Mouse (Mus musculus) midbrain, embryonic 15.5 days (tissue): ENCODE results near the gene Rpl19. TPM values are rescaled to one million over a fixed set of nuclear protein-coding genes. Genes with fewer than 3 reads are reported as not detected.

Experiments
- ATAC-seq: fragments of 200-750 bp; cut with Nextera tagmentation; replicated peaks from 2 replicates; pipeline ENCODE4 v1.8.0; 2017; ENCODE audit warnings: moderate TSS enrichment
- H3K27ac ChIP-seq: fragments of 300-500 bp; sonication (generic); 2 replicates; pipeline ENCODE4 v1.5.1; 2015; ENCODE audit warnings: mild to moderate bottlenecking, inconsistent platforms
- H3K27me3 ChIP-seq: fragments of 300-500 bp; sonication (generic); replicated peaks from 2 replicates; pipeline ENCODE4 v1.6.1; 2015; ENCODE audit warnings: inconsistent platforms
- H3K36me3 ChIP-seq: fragments of 300-500 bp; sonication (generic); replicated peaks from 2 replicates; pipeline ENCODE4 v1.6.1; 2015; ENCODE audit warnings: inconsistent platforms
- H3K4me1 ChIP-seq: fragments of 300-500 bp; sonication (generic); 2 replicates; pipeline ENCODE4 v1.6.1; 2015; ENCODE audit warnings: inconsistent platforms
- H3K4me2 ChIP-seq: fragments of 300-500 bp; sonication (generic); 2 replicates; pipeline ENCODE4 v1.6.1; 2015; ENCODE audit warnings: inconsistent platforms, mild to moderate bottlenecking, moderate library complexity
- H3K4me3 ChIP-seq: fragments of 300-500 bp; sonication (generic); 2 replicates; pipeline ENCODE4 v1.5.1; 2015; ENCODE audit warnings: mild to moderate bottlenecking, inconsistent platforms
- H3K9ac ChIP-seq: fragments of 300-500 bp; sonication (generic); 2 replicates; pipeline ENCODE4 v1.6.1; 2015; ENCODE audit warnings: mild to moderate bottlenecking, inconsistent platforms
- H3K9me3 ChIP-seq: fragments of 300-500 bp; sonication (generic); 2 replicates; pipeline ENCODE4 v1.6.1; 2016; ENCODE audit warnings: inconsistent platforms
- WGBS: fragments of 180-500 bp; shearing (Covaris S2); methylation state at CpG from one replicate; pipeline ENCODE4 v1.1.7; 2015; ENCODE audit warnings: mixed read lengths; 5-methylcytosine and 5-hydroxymethylcytosine counted together
- polyA plus RNA-seq: library from polyadenylated mRNA; unstranded; fragments of >200 nt; fragmentation: Nextera tagmentation; extraction: Ambion mirVana; gene quantifications from 2 replicates; pipeline ENCODE4 v1.2.1, GENCODE M21; 2015

Gene Rpl19
- polyA plus RNA-seq, 1 experiment from 2014 or later, result 634 TPM

- Histone ChIP-seq H3K27me3 (no peaks in the 10 kb centered on the region), H3K4me3 (no peak overlapping the region), H3K4me1 (peaks cover 26% of the 10 kb centered on the region), H3K4me2 (no peak overlapping the region), H3K36me3 (peaks cover 26% of the 10 kb centered on the region), H3K27ac (no peak overlapping the region), H3K9ac (no peak overlapping the region), H3K9me3 (no peaks in the 10 kb centered on the region)
- 47% methylated on average over 5 of the region's 5 CpGs for WGBS
- ATAC-seq, result no peak
These were observed 4.4 kb downstream of the Rpl19 start for GRCm38 (mm10) chr11:98030701-98031442.

GRCm38 (mm10) chr11:98031443-98031770 is 4.9 kb downstream of the Rpl19 start:
- Histone ChIP-seq H3K27me3 (no peaks in the 10 kb centered on the region), H3K4me2 (no peak overlapping the region), H3K36me3 (peaks cover 26% of the 10 kb centered on the region), H3K27ac (no peak overlapping the region), H3K9me3 (no peaks in the 10 kb centered on the region), H3K4me1 (peaks cover 29% of the 10 kb centered on the region), H3K4me3 (no peak overlapping the region), H3K9ac (no peak overlapping the region)
- 3% methylated on average over 5 of the region's 5 CpGs for WGBS
- ATAC-seq, result no peak

GRCm38 (mm10) chr11:98034061-98034460 is 7.6 kb downstream of the Rpl19 start:
- no peaks in the 10 kb centered on the region for H3K27me3 ChIP-seq
- peaks cover 19% of the 10 kb centered on the region for H3K36me3 ChIP-seq
- H3K4me3 ChIP-seq, result no peak overlapping the region
- ATAC-seq, result no peak
- no peak overlapping the region for H3K9ac ChIP-seq
- 90% methylated on average over 5 of the region's 5 CpGs for WGBS
- peaks cover 19% of the 10 kb centered on the region for H3K4me1 ChIP-seq
- H3K27ac ChIP-seq, result no peak overlapping the region
- H3K4me2 ChIP-seq, result no peak overlapping the region
- no peaks in the 10 kb centered on the region for H3K9me3 ChIP-seq

GRCm38 (mm10) chr11:98034840-98035239 is 8.3 kb downstream of the Rpl19 start:
- no peak overlapping the region for H3K4me2 ChIP-seq
- H3K9ac ChIP-seq, result no peak overlapping the region
- peaks cover 19% of the 10 kb centered on the region for H3K4me1 ChIP-seq
- H3K36me3 ChIP-seq, result peaks cover 11% of the 10 kb centered on the region
- no peak overlapping the region for H3K4me3 ChIP-seq
- 13% methylated on average over 4 of the region's 4 CpGs for WGBS
- H3K9me3 ChIP-seq, result no peaks in the 10 kb centered on the region
- H3K27me3 ChIP-seq, result no peaks in the 10 kb centered on the region
- ATAC-seq, result 0 out of 2 replicates have a peak, but pooled peaks have one; percentile 26
- no peak overlapping the region for H3K27ac ChIP-seq

GRCm38 (mm10) chr11:98035977-98036377 is 9.5 kb downstream of the Rpl19 start:
- under 1% methylated on average over 27 of the region's 27 CpGs for WGBS
- ATAC-seq, result peak; percentile 65
- H3K9ac ChIP-seq, result peak overlapping the region; percentile 44

GRCm38 (mm10) chr11:98037871-98038270 is 11.4 kb downstream of the Rpl19 start:
- ATAC-seq, result no peak
- Histone ChIP-seq H3K36me3 (no peaks in the 10 kb centered on the region), H3K27me3 (no peaks in the 10 kb centered on the region), H3K9me3 (no peaks in the 10 kb centered on the region), H3K4me2 (no peak overlapping the region), H3K9ac (no peak overlapping the region), H3K4me3 (no peak overlapping the region), H3K27ac (no peak overlapping the region), H3K4me1 (peaks cover 19% of the 10 kb centered on the region)
- WGBS, result 56% methylated on average over 14 of the region's 14 CpGs

More at GRCm38 (mm10) chr11:98035977-98036377, 9.5 kb downstream of the Rpl19 start:
- no peaks in the 10 kb centered on the region for H3K27me3 ChIP-seq
- H3K4me2 ChIP-seq, result peak overlapping the region; percentile 73
- H3K27ac ChIP-seq, result peak overlapping the region; percentile 22
- H3K36me3 ChIP-seq, result peaks cover 2% of the 10 kb centered on the region; the same call in 1 of the 2 replicates
- peak overlapping the region; percentile 39 for H3K4me3 ChIP-seq
- peaks cover 19% of the 10 kb centered on the region for H3K4me1 ChIP-seq
- H3K9me3 ChIP-seq, result no peaks in the 10 kb centered on the region

GRCm38 (mm10) chr11:98040975-98041374 is 14.5 kb downstream of the Rpl19 start:
- no peaks in the 10 kb centered on the region for H3K27me3 ChIP-seq
- H3K9me3 ChIP-seq, result no peaks in the 10 kb centered on the region
- no peak overlapping the region for H3K27ac ChIP-seq
- no peak overlapping the region for H3K4me3 ChIP-seq
- 67% methylated on average over 8 of the region's 8 CpGs for WGBS
- no peaks in the 10 kb centered on the region for H3K36me3 ChIP-seq
- H3K9ac ChIP-seq, result no peak overlapping the region
- no peak for ATAC-seq
- peaks cover 6% of the 10 kb centered on the region for H3K4me1 ChIP-seq
- H3K4me2 ChIP-seq, result no peak overlapping the region

- no peak overlapping the region for H3K27ac ChIP-seq
- no peaks in the 10 kb centered on the region for H3K4me1 ChIP-seq
- H3K4me3 ChIP-seq, result no peak overlapping the region
- H3K27me3 ChIP-seq, result no peaks in the 10 kb centered on the region
- ATAC-seq, result no peak
- no peak overlapping the region for H3K4me2 ChIP-seq
- no peaks in the 10 kb centered on the region for H3K36me3 ChIP-seq
- no peak overlapping the region for H3K9ac ChIP-seq
- 85% methylated on average over 6 of the region's 6 CpGs for WGBS
- H3K9me3 ChIP-seq, result no peaks in the 10 kb centered on the region
These were observed 16.2 kb downstream of the Rpl19 start for GRCm38 (mm10) chr11:98042741-98043140.

GRCm38 (mm10) chr11:98044074-98044473 is 17.6 kb downstream of the Rpl19 start:
- Histone ChIP-seq H3K4me1 (no peaks in the 10 kb centered on the region), H3K36me3 (no peaks in the 10 kb centered on the region), H3K4me2 (no peak overlapping the region), H3K9me3 (no peaks in the 10 kb centered on the region), H3K4me3 (no peak overlapping the region), H3K27ac (no peak overlapping the region), H3K27me3 (0 out of 2 replicates have a peak, but pooled peaks cover 4% of the 10 kb centered on the region), H3K9ac (no peak overlapping the region)
- no peak for ATAC-seq
- WGBS, result 78% methylated on average over 5 of the region's 5 CpGs

- WGBS, result 67% methylated on average over 4 of the region's 4 CpGs
- H3K4me1 ChIP-seq, result no peaks in the 10 kb centered on the region
- H3K9me3 ChIP-seq, result no peaks in the 10 kb centered on the region
- H3K4me2 ChIP-seq, result no peak overlapping the region
- H3K4me3 ChIP-seq, result no peak overlapping the region
- no peak overlapping the region for H3K9ac ChIP-seq
- no peaks in the 10 kb centered on the region for H3K36me3 ChIP-seq
- H3K27ac ChIP-seq, result no peak overlapping the region
- ATAC-seq, result no peak
- peaks cover 14% of the 10 kb centered on the region for H3K27me3 ChIP-seq
These were observed 19.1 kb downstream of the Rpl19 start for GRCm38 (mm10) chr11:98045596-98045995.

GRCm38 (mm10) chr11:98046466-98046865 is 20.0 kb downstream of the Rpl19 start:
- ATAC-seq, result no peak
- WGBS, result 58% methylated on average over 1 of the region's 1 CpGs
- no peaks in the 10 kb centered on the region for H3K36me3 ChIP-seq
- peaks cover 23% of the 10 kb centered on the region for H3K27me3 ChIP-seq
- H3K9me3 ChIP-seq, result no peaks in the 10 kb centered on the region
- peaks cover under 1% of the 10 kb centered on the region; the same call in 1 of the 2 replicates for H3K4me1 ChIP-seq
- H3K4me2 ChIP-seq, result no peak overlapping the region
- no peak overlapping the region for H3K27ac ChIP-seq
- no peak overlapping the region for H3K4me3 ChIP-seq
- H3K9ac ChIP-seq, result no peak overlapping the region

GRCm38 (mm10) chr11:98047745-98048144 is 21.2 kb downstream of the Rpl19 start:
- Histone ChIP-seq H3K4me1 (peaks cover 13% of the 10 kb centered on the region), H3K9me3 (no peaks in the 10 kb centered on the region), H3K36me3 (no peaks in the 10 kb centered on the region), H3K27me3 (peaks cover 36% of the 10 kb centered on the region), H3K9ac (no peak overlapping the region), H3K4me3 (no peak overlapping the region), H3K27ac (no peak overlapping the region), H3K4me2 (no peak overlapping the region)
- 66% methylated on average over 4 of the region's 4 CpGs for WGBS
- no peak for ATAC-seq
